Mouse (Mus musculus): ENCODE measurements at regions not wholly inside any gene's neighbourhood (a gene's known extent, or its start where the extent isn't known, plus 50 kb on each side); places are given as distances from the start of the nearest gene placed in this dataset.
"Not testable (repeated sequence)": the region's sequence is repeated elsewhere in the genome, so short reads cannot be mapped to it uniquely, and the experiment has no call there.

DNA sequence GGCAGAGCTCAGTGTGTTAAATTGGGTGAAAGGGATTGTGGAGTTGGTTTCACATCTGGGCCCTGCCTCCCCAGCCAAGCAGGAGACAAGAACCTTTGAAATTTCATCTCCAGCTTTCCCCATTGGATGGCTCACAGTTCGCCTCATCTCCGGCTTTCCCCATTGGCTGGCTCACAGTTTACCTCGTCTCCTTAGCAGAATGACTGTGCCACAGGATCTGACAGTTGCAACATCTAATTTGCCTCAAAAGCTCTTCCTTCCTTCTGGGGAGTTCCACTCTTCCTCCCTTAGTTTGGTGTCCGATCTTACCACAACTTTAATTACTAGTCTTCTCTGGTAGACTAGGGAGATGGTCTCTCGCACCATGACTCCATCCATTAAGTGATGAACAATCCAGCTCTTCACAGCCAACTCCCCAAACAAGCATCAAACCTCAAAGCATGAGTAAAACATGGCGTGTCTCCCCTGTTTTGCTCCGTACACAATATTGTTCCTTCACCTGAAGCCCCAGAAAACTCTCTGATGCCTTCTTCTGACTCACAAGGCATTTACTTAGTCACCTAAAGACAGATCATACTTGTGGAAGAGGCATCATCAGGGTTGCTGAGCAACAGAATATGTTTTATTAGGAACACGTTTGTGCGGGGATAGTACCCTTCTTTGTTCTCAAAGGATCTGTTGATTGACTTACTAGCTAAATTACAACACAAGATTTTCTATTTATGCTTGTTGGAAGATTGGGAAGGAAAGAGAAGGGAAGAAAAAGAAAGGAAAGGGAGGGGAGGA is 199.1 kb upstream of the Serp2 start:
- no peak for DNase-seq (ENCODE audit: low read depth, low spot score)

DNA sequence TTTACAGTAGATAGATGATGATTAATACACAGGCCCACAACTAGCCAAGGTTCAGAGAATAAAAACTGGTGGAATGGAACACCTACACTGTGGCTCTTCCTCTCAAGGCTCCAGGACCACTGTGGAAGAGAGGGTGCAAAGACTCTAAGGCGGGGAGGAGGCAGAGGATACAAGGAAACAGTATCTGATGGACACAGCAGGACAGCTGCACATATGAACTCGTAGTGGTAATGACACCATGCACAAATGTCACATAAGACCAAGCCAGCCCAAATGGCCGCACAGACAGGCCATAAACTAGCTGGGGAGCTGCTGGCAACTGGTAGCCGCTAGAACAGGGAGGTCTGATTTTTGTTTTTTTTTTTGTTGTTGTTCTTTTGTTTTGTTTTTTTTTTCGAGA is 197.0 kb upstream of the Serp2 start:
- DNase-seq (ENCODE audit: low read depth, low spot score), result no peak

DNA sequence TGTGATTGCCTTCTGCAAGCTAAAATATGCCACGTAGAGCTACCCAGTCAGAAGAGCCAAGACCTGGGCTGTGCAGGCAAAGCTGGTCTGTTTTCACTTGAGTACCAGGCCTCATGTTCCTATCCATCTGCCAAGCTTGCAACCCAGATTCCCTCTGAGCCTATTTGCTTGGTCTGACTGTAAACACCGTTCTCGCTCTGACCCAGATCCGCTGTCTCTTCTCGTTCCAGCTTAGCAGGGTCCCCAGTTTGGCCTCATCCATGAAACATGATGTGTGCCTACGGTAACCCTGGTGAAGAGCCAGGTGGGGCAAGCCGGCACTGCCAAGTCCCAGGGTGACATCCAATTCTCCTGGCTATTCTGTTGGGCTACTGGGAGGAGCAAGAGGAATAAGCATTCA is 192.5 kb upstream of the Serp2 start:
- no peak for DNase-seq (ENCODE audit: low read depth, low spot score)

DNA sequence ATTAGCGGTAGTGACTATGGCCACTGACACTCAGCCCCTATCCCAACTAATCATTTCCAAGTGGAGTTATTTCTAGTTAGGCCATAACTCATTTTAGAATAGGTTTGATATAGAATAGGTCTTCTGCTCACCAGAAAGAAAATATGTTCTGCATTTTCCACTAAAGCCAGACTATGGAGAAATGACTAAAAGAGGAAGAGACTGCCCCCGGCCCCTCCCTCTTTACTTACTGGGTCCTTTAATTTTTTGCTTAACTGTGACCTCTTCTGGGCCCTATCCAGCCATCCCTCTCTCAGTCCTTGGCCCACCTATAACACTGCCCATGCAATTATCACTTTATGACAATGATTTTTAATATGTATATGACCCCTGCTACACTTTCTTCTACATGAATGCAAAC is 192.0 kb upstream of the Serp2 start:
- no peak for DNase-seq (ENCODE audit: low read depth, low spot score)

DNA sequence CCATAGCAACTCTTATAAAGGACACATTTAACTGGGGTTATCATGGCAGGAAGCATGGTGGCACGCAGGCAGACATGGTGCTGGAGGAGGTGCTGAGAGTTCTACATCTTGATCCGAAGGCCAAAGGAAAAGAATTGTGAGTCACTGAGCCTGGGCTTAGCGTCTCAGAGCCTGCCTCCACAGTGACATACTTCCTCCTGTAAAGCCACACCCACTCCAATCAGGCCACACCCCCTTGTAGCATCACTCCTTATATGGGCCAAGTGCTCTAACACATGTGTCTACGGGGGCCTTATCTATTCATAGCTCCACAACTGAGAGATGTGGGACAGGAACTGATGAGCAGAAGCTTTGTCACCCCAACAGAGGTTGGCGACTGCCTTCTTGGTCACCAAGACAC is 191.1 kb upstream of the Serp2 start:
- DNase-seq (ENCODE audit: low read depth, low spot score), result peak; percentile 3

DNA sequence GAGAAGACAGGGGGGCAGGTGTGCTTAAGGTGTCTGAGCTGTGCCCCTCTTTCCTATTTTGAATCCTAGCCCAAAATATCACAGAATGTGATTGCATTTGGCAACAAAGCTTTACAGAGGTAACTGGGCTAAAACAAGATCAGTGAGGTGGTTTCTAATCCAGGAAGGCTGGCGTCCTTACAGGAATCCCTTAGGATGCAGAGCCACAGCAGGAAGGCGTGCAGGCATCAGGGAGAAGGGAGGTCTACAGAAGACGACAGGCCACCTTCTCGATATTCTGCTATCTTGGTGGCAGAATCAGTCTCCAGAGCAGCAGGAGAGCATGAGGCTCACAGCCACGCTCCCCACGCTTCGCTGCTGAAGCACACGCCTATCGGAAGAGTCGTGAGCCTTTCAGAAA is 189.6 kb upstream of the Serp2 start:
- DNase-seq (ENCODE audit: low read depth, low spot score), result no peak

DNA sequence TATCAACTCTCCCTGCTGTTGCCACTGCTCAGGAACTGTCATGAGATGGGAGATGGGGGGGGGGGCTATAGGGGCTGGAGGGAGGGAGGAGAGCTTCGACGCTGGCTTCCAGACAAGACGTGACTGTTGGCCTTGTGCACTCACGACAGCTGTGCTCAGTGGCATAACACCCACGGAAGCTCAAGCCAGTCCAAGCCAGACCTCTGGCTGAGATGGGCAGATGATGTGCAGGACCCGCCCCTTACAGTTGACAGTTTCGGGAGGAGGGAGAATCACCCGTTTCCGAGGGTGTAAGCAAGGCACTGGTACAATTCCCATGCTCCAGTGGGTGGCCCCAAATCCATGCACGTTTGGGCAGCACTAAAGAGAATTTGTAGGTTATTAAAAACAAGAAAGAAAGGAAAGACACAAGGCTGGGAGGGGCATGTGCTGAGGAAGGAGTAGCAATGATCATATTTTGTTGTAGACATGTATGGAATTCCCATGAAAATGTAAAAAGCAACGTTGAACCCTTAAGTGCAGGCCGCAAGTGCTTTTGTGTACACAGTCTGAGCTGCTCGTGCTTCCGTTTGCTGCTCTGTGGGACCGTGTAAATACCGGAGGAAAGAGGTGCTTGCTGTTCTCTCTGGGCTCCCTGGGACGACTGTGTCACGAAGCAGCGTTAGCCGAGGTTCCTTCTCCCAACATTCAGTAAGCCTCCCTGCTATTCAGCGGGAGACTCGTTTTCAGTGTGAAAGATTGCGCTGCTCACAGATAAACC is 188.2 kb upstream of the Serp2 start:
- no peak for DNase-seq (ENCODE audit: low read depth, low spot score)

DNA sequence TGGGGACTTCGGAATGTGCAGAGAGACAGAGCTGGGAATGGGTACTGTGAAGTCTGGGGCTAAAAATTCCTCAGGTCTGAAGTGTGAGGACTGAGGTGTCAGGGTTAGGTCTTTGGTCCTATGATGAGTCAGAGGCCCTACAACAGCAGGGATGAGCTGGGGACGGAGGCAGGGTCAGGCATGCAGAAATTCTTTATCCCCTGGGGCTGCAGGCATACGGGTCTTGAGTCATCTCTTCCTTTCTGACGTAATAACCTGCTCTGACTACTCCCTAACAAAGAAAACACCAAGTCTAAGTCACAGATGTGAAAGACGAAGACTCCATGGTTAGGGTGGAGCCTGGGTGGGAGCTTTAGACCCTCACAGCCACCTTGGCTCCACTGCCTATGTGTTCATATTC is 185.6 kb upstream of the Serp2 start:
- DNase-seq (ENCODE audit: low read depth, low spot score), result no peak

DNA sequence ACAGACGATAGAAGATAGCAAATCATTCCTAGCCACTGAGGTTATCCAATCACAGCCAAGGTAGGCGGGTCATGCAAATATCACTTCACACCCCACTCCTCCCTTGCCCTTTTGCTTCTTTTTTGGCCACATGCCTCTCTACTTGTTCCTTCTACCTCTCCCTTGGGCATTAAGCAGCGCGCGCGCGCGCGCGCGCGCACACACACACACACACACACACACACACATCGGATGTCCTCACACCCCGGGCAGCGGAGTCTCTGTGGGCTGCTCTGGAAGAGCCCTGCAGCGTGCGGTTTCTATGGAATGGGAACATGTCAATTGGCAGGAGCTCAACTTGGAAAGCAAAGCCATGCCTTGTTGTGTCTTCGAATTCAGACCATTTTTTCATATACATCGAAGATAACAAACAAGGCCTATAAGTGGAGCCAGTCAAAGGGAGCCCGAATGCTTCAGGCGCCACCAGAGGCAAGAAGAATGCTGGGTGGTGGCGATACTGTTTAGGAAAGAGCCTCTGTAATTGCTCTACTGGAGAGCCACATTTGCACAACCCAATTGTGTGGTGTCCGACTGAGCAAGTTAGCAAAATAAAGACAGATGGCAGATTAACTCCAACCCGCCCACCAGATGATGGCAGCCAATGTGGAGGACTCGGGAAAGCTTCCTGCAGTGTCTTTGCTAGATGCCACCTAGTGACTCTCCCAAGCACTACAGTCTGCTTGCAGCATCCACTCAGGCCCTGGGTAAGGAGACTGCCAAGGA is 183.3 kb upstream of the Serp2 start:
- no peak for DNase-seq (ENCODE audit: low read depth, low spot score)

DNA sequence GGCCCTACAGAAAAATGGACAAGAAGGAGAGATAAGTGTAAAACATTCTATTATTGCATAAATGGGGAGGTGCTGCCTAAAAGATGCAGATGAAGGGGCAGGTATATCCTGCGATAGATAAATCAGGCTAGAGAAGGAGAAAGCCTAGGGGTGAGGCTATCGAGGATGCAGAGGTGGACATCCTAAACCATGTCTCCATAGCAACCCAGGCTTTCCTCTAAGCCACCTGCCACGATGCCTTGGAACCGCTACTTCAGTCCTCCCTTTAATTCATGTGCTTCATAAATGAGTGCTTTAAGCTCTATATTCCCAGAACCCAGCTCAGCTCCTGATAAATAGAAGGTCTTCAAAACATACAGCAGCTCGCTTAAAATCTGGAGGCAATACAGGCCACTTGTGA is 179.3 kb upstream of the Serp2 start:
- no peak for DNase-seq (ENCODE audit: low read depth, low spot score)

DNA sequence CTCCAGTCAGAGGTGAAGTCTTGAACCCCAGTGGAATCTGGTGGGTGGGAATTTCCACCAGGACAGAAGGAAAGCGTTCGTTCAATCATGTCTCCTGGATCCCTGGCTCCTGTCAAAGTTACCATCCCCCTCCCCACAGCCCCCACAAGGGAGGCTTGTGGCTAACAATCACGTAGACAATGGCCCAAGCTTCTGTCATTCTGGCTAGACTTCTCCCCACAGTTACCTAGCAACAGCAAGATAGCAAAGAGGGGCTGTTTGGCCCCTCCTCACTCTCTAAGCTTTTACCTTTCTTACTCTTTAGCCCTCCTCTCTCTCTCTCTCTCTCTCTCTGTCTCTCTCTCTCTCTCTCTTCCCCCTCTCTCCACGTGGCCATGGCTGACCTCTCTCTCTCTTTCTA is 178.4 kb upstream of the Serp2 start:
- DNase-seq (ENCODE audit: low read depth, low spot score), result no peak

DNA sequence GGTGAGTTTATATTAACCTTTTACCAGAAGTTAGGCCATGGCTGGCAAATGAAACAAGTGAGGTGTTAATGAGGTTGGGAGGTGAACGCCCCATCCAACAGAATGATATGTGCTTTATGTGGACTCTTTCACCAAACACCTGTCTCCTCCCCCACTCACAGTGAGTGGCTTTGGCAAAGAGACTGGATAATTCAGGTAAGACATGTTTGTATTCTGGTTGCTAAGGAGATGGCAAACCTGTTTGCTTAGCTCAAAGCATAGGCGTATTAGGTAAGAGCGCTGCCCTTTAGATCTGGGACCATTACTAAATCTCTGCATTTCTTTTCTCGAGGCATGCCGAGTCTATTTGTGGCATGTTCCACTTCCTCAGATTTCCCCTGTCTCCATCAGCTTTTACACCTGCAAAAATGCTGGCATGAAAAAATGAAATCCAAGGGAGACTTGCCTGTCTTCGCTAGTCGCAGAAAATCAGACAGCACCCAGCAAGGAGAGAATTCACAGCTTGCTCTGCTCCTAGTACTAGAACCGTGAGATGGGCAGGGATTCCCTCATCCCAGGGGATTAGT is 176.7 kb upstream of the Serp2 start:
- DNase-seq (ENCODE audit: low read depth, low spot score), result no peak

DNA sequence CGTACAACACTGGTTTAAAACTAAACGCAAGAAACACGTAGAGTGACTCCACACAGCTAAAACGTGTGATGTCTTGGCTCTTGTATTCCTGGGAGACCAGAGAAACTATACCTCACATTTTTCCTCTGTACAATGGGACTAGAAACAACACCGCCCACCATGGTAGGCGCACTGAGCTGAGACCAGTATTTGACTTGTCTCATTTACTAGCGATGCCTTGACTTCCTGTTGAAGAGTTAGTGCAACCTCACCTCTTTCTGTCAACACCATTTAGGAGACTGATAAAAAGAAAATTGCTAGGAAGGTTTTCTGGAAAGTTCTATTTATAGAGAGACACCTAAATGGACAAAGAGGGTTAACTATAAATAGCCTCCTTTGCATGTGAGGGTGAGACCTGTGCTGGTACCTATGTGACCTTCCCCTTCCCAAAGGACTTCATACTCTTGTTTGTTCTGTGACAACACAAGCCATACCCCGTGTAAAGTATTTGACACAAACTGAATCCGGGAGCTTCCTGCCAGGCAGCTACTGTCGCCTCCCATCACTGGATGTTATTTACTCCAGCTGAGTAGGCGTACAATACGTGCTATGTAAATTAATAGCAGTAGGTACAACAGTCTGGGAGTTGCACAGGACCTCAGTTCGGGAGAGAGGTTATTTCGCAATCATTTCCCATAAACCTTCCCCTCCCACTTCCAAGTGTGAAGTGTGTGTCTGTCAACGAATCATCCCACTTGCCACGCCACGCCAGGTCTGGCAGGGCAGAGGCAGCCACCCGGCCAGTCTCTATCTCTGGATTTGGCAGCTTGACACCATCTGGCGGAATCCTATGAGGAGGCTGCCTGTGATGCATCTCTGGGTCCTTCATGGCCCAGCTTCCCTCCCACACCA is 174.7 kb upstream of the Serp2 start:
- no peak for DNase-seq (ENCODE audit: low read depth, low spot score)

DNA sequence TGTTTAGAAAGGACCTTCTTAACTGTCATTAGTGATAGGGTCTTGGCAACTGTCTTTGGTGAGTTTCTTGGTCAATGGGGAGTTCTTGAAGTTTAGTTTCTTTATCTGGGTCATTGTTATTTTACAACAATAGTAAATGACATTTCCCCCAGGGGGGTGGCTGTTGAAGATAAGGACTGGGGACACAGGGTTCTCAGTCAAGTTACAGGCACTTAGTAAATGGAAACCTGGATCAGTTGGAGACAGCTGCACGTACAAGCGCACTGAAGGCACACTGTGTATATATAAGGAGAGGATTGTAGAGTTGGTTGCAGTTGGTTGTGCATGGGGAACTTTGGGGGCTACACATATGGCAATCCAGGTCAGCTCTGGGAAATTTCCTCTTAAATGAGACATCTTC is 169.2 kb upstream of the Serp2 start:
- no peak for DNase-seq (ENCODE audit: low read depth, low spot score)

DNA sequence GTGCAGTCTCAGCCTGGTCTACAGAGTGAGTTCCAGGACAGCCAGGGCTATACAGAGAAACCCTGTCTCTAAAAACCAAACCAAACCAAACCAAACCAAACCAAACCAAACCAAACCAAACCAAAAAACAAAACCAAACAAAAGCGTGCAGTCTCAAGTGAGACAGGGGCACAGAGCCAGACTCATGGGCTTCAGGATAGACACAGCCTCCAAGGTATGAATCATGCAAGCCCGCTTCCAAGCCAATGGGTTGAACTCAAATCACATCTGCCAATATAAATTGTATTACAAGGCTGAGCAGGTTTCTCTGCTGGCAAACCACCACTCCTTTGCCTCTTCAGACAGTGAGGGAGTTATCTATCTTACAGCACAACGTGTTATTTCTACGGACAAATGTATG is 168.5 kb upstream of the Serp2 start:
- DNase-seq (ENCODE audit: low read depth, low spot score), result not testable (repeated sequence)

DNA sequence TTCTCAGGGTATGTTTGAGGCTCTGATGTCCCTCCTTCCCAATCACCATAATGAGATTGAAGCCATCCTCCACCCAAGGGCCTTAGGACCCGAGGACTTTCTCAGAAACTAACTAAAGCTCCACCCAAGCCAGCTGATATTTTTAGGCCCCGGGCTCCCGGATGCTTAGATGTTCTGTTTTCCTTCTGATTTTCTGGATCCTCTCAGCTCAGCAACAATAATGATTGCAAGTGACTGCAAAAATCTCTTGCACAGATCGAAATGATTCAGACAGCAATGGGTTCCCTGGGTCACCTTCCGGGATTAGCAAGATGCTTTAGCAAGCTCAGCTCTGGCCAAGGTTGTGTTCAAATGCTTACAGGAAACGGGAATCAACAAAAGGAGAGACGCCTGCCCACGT is 168.1 kb upstream of the Serp2 start:
- DNase-seq (ENCODE audit: low read depth, low spot score), result no peak

DNA sequence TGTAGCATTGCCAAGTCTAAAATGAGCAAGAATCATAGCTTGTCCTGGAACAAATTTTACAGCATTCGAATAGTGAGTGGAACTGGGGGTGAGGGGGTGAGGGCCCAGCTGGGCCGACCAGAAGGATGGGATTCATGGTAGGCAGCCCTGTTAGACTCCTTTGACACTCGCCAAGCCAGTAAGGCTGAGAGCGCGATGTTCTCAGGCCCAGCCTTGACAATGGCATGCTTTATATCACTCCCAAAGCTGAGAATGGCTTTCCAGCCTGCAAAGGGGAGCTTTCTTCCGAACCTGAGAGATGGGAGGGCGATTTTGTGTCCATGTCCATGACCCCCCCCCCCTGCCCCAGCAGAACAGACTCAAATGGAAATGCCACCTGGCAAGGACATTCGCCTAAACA is 167.7 kb upstream of the Serp2 start:
- DNase-seq (ENCODE audit: low read depth, low spot score), result no peak

DNA sequence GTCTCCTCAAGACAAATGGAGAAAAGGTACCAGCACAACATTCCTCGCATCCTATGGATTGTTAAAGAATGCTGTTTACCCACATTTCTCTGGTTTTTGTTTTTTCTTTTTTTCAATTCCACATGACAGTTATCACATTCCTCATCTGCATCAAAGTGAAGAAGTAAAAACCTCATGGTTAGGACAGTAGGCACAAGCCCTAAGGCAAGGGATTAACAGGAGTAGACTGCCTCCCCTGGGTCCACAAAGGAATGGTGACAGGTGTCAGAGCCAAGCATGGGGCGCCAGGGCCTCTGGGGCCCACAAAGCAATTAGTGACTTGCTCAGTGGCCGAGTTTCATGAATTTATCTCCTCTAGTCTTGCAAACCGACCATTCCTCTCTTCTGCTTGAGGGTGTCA is 166.9 kb upstream of the Serp2 start:
- DNase-seq (ENCODE audit: low read depth, low spot score), result no peak

DNA sequence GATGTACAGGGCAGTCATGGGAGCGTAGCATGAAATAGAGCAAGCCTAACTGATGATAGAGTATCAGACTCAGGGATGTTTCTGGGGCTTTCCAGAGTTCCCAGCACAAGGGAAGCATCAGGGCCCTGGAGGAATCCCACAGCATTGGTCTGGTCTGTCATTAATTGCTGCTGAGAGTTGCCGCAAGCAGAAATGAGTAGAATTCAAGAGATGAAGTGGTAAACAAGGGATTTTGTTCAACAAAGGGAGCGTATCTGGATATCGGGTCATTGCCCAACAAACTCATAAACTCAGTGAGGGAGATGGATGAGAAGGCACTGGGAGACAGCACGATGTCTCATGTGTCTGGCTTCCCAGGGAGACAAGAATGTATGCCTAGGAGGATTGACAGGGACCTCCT is 165.6 kb upstream of the Serp2 start:
- DNase-seq (ENCODE audit: low read depth, low spot score), result no peak

DNA sequence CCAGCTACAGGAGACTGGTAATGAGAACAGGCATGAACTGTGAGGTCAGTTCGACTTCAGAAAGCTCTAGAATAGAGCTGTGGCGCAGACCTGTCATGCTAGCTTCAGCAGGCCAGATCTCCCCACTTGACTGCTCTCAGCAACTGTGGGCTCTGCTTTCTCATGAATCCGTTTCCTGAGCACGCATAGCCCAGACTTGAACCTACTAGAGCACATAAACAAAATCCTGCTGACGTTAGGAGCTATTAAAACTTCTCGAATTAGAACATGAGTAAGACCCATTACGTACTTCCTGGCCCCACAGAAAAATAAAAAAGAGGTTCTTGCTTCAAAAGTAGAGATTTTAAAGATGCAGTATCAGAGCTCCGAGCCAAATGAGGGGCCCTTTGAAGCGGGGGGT is 165.1 kb upstream of the Serp2 start:
- no peak for DNase-seq (ENCODE audit: low read depth, low spot score)

DNA sequence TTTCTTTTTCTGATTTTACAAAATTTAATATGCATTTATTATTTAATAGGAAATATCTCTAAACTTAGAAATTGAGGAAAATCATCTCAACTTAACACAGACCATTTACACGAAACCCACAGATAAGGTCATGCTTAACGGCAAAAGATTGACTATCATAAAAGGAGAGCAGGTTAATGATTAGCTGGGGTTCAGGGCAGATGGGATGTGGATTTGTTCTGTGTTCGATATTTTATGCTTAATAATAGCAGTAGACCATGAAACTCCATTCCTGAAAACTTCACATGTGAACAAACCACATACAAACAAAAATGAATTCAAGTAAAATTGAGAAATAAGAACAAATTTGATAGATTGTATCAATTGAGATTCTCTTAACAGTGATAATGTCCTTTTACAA is 160.4 kb upstream of the Serp2 start:
- no peak for DNase-seq (ENCODE audit: low read depth, low spot score)

Data from A20 (cell line).